Mouse (Mus musculus) limb, embryonic 15.5 days (tissue): ENCODE data around the gene Gm17019. TPM values are rescaled to one million over a fixed set of nuclear protein-coding genes. Genes with fewer than 3 reads are reported as not detected.
"Not testable (repeated sequence)": the region's sequence is repeated elsewhere in the genome, so short reads cannot be mapped to it uniquely, and the experiment has no call there.

Source experiments
- ATAC-seq: fragments of 200-750 bp; cut with Nextera tagmentation; 2 replicates; pipeline ENCODE4 v1.8.0; 2017; ENCODE audit warnings: low read depth, moderate TSS enrichment; ENCODE audit not compliant: insufficient number of reproducible peaks, low FRiP score, low TSS enrichment
- H3K27ac ChIP-seq: fragments of 300-500 bp; sonication (generic); 2 replicates; pipeline ENCODE4 v1.5.1; 2015; ENCODE audit warnings: moderate library complexity, mild to moderate bottlenecking, inconsistent platforms
- H3K27me3 ChIP-seq: fragments of 300-500 bp; sonication (generic); 2 replicates; pipeline ENCODE4 v1.6.1; 2015; ENCODE audit warnings: inconsistent platforms
- H3K36me3 ChIP-seq: fragments of 300-500 bp; sonication (generic); 2 replicates; pipeline ENCODE4 v1.6.1; 2015; ENCODE audit warnings: inconsistent platforms
- H3K4me1 ChIP-seq: fragments of 300-500 bp; sonication (generic); 2 replicates; pipeline ENCODE4 v1.6.1; 2015; ENCODE audit warnings: inconsistent platforms
- H3K4me2 ChIP-seq: fragments of 300-500 bp; sonication (generic); 2 replicates; pipeline ENCODE4 v1.6.1; 2015; ENCODE audit warnings: mild to moderate bottlenecking, inconsistent platforms
- H3K4me3 ChIP-seq: fragments of 300-500 bp; sonication (generic); 2 replicates; pipeline ENCODE4 v1.5.1; 2015; ENCODE audit warnings: mild to moderate bottlenecking, inconsistent platforms
- H3K9ac ChIP-seq: fragments of 300-500 bp; sonication (generic); 2 replicates; pipeline ENCODE4 v1.6.1; 2015; ENCODE audit warnings: inconsistent platforms
- H3K9me3 ChIP-seq: fragments of 300-500 bp; sonication (generic); 2 replicates; pipeline ENCODE4 v1.6.1; 2016; ENCODE audit warnings: inconsistent platforms
- WGBS: fragments of 180-500 bp; shearing (Covaris S2); methylation state at CpG from one replicate; pipeline ENCODE4 v1.1.7; 2015; 5-methylcytosine and 5-hydroxymethylcytosine counted together
- polyA plus RNA-seq: library from polyadenylated mRNA; unstranded; fragments of >200 nt; fragmentation: Nextera tagmentation; extraction: Ambion mirVana; gene quantifications from 2 replicates; pipeline ENCODE4 v1.2.1, GENCODE M21; 2015

Gene Gm17019
- polyA plus RNA-seq, 1 experiment from 2014 or later = not detected

DNA sequence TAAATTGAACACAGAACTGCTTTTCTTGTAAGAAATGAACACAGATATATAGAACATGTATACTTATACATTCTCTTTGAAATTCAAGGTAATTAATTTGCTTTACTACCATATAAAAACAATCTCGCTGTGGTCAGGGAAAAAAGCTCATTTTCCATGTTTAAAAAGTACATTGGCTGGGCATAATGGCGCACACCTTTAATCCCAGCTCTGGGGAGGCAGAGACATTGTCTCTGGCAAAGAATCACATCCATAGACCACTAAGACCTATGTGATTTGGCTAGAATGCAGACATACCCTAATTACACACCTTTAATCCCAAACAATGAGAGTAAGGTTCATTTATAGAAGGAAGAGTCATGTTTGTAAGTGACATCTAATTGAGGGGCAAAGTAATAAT, 12.7 kb downstream of the Gm17019 start:
- not testable (repeated sequence) for H3K9me3 ChIP-seq, H3K4me2 ChIP-seq, H3K36me3 ChIP-seq, H3K4me3 ChIP-seq, H3K27me3 ChIP-seq, H3K27ac ChIP-seq, H3K9ac ChIP-seq, H3K4me1 ChIP-seq
- 66% methylated on average over 2 of the region's 2 CpGs for WGBS
- peak; percentile 69; the same call in 1 of the 2 replicates for ATAC-seq

DNA sequence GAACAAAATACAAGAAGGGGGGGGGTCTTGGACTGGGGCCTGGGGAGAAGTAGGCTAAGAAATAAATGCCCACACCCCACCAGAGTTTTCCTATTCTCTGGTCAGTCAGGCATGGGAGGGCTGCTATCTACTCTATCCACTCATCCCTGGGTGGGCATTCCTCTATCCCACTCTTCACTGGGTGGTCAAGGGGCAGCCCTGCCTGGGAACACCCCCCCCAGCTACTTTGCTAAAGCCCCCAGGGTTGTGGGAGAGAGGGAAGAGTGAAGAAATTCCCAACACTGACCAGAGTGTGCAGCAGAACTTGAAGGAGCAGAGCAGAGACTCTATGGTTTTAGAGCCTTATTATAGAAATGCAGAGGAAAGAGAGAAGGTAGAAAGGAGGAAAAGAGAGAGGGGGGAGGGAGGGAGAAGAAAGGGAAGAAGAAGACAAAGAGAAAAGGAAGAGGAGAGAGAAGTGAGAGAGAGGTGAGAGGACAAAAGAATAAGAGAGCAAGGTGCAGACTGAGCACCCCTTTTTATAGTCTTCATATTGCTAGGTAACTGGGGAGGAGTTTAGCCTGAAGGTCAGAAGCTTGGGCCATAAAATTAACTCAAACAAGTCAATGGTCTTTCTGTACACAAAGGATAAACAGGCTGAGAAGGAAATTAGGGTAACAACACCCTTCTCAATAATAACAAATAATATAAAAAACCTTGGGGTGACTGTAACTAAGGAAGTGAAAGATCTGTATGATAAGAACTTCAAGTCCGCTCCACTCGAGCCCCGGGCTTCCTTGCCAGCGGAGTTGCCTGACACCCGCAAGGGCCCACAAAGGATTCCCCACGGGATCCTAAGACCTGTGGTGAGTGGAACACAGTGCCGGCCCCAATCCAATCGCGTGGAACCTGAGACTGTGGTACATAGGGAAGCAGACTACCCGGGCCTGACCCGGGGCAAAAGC, 21.9 kb downstream of the Gm17019 start:
- ATAC-seq = peak; percentile 62; the same call in 1 of the 2 replicates
- H3K27me3 ChIP-seq, H3K27ac ChIP-seq, H3K4me1 ChIP-seq, H3K9ac ChIP-seq, H3K9me3 ChIP-seq, H3K4me2 ChIP-seq, H3K36me3 ChIP-seq, H3K4me3 ChIP-seq: not testable (repeated sequence)
- WGBS = 83% methylated on average over 11 of the region's 11 CpGs

DNA sequence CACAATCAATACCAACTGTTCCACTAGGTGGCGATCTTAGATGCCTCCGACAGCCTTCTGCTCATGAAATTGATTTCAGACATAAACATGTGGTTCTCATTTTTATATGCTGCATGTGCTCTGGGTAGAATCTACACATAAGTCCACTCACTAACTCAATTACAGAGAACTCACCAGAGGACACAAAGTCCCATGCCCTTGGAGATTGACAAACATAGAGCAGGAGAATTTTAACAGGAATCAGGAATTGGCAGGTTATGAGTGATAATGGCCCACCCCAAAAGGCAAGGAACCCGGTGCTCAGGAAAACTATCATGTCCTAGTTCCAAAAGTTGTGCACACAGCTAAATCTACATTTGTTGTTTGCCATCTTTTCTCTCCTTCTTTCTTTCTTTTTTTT, 25.9 kb downstream of the Gm17019 start:
- H3K4me2 ChIP-seq = not testable (repeated sequence)

DNA sequence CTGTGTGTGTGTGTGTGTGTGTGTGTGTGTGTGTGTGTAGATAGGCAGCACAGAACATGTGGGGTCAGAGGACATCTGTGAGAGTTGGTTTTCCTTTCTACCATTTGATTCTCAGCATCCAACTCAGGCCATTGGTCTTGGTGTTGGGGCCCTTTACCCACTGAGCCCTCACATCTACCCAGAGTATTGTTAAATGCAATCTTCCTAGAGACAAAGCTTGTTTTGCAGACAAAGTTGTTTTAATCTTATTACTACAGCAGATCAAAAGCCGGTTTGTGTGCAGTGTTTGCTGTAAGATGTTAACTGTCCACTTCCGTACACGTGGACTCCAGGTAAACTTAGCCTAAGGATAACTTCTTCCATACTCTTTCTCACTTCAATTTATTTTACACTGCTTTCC, 26.5 kb downstream of the Gm17019 start:
- WGBS = 64% methylated on average over 3 of the region's 3 CpGs
- ATAC-seq, H3K4me3 ChIP-seq, H3K36me3 ChIP-seq, H3K9me3 ChIP-seq, H3K27ac ChIP-seq, H3K27me3 ChIP-seq, H3K4me2 ChIP-seq, H3K9ac ChIP-seq, H3K4me1 ChIP-seq: not testable (repeated sequence)

More for the DNA sequence above, 25.9 kb downstream of the Gm17019 start:
- H3K27ac ChIP-seq, H3K9ac ChIP-seq, ATAC-seq, H3K4me1 ChIP-seq, H3K27me3 ChIP-seq, H3K4me3 ChIP-seq, H3K36me3 ChIP-seq: not testable (repeated sequence)
- WGBS = 55% methylated on average over 3 of the region's 3 CpGs
- H3K9me3 ChIP-seq = peaks cover 11% of the 10 kb centered on the region

DNA sequence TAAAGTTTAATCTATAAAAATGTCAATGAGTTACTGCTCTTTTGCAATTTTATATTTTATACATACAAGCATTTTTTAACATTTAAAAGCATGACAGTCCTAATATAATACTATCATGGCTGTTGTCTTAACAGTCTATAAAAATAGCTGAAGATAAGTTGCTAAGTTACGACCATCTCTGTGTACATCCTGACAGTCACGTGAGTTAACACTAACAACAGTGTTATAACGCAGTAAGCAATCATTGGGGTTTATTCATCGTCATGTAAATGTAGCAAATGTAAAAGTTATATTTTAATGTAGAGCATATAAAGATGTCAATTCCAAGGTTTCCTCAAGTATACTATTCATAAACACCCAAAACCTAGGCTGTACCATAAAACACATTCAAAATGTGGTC, 27.2 kb downstream of the Gm17019 start:
- H3K36me3 ChIP-seq, H3K9ac ChIP-seq, H3K27ac ChIP-seq, H3K4me1 ChIP-seq, H3K27me3 ChIP-seq, H3K9me3 ChIP-seq, H3K4me2 ChIP-seq, H3K4me3 ChIP-seq: not testable (repeated sequence)
- 0 out of 2 replicates have a peak, but pooled peaks have one; percentile 26 for ATAC-seq
- WGBS = 70% methylated on average over 4 of the region's 4 CpGs

DNA sequence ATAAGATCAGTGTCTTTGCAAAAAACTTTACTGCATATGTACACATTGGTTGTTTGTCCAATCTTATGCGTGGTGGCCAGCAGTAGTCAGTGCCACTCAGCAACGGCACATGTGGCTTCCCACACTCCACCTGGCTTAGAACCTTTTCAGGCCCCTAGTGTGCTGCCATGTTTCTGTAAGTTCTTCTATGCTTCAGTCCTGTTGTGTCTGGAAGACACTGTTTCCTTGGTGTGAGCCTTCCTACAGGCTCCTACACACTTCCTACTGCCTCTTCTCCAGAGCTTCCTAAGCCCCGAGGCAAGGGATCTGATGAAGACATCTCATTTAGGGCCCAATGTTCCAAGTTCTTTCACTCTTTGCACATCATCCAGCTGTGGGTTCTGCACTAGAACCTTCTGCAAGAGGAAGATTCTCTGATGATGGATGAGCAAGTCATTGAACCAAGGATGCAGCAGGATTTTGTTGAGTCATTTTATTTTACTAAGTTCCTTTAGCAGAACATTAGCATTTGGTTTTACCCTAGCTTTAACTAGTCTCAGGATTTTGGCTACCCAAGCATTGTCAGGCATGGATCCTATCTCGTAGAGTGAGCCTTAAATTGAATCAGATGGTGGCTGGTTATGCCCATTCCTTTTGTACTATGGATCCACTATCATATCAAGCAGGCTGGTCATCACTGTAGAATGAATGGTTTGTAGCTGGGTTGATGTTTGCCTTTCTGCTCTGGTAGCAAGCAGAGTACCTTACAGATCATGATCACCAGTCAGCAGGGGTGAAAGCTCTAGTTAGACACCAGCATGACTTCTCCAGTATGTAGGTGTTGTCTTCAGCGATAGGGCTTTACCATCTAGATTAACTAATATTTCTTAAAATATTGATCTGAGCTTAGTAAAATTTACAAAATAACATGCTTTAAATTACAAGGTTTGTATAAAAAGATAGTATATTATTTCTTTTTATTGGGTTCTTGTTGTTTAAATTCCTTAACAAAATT, 27.9 kb downstream of the Gm17019 start:
- not testable (repeated sequence) for H3K9ac ChIP-seq, H3K27me3 ChIP-seq, H3K4me3 ChIP-seq, H3K4me1 ChIP-seq, H3K27ac ChIP-seq, H3K4me2 ChIP-seq, H3K9me3 ChIP-seq, H3K36me3 ChIP-seq
- 73% methylated on average over 5 of the region's 5 CpGs for WGBS
- peak; percentile 87 for ATAC-seq

DNA sequence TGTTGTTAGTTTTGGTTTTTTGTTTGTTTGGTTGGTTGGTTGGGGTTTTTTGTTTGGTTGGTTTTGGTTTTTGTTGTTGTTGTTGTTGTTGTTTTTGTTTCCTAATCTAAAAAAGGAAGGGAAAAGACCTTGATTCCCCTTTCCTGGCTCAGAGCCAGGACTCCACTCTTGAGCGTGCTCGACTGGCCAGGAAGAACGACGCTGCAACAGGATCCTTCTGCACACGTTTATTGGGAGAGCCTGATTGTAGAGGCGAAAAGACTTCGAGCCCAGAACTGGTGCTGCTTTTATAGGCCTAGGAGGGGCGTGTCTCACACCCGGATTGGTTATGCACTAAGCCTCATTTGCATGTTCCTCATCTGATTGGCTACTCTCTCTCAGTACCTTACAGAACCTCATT, 34.7 kb downstream of the Gm17019 start:
- not testable (repeated sequence) for H3K4me1 ChIP-seq, H3K27ac ChIP-seq, ATAC-seq, H3K36me3 ChIP-seq, H3K9me3 ChIP-seq, H3K27me3 ChIP-seq, H3K9ac ChIP-seq, H3K4me3 ChIP-seq, H3K4me2 ChIP-seq
- 72% methylated on average over 9 of the region's 9 CpGs for WGBS

DNA sequence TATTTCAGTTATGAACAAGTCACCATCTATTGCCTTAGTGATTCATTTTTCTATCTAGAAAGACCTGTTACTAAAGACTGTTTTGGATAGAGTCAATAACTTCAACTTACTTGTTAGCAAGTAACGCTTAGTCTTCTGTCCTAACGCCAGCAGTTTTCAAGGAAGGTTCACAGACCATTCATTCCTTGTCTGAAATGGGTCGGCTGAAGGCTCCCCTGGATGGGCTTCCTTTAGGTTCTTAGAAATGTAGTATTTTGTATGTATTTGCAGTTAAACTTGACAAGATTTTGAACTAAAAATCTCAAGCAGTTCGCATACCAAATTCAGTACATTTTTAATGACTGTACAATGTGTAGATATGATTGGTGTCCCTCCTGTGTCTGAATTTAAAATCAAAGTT, 35.2 kb downstream of the Gm17019 start:
- not testable (repeated sequence) for H3K4me2 ChIP-seq, H3K9me3 ChIP-seq, H3K27ac ChIP-seq, ATAC-seq, H3K36me3 ChIP-seq, H3K4me3 ChIP-seq, H3K9ac ChIP-seq, H3K27me3 ChIP-seq, H3K4me1 ChIP-seq
- WGBS = 85% methylated on average over 4 of the region's 4 CpGs

DNA sequence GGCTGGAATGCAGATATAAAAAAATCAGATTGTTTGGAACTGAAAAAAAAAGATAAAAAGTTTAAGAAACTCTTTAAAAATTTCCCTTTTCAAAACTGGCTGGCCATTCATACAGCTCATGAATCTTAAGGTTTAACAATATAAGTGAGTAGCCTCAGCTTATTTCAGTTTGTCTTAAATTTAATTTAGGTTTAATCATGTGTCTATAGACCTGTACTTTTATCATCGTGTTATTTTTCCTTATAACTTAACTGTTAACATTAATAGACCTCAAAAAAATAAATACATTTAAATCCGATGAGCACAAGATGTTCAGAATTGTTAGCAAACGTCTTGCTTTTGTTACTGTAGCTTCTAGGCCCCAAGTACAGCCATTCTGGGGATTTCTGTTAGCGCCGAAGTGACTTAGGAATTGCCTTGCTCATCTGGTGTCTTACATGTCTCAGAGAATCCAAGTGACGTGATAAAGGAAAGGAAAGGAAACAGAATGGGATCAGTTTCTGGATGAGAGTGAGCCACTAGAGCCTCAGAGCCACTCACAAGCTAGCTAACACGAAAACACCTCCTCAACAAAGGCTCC, 36.0 kb downstream of the Gm17019 start:
- not testable (repeated sequence) for H3K4me2 ChIP-seq, H3K9ac ChIP-seq, H3K4me3 ChIP-seq, ATAC-seq, H3K27ac ChIP-seq, H3K27me3 ChIP-seq, H3K4me1 ChIP-seq, H3K36me3 ChIP-seq, H3K9me3 ChIP-seq
- WGBS = 64% methylated on average over 7 of the region's 7 CpGs

DNA sequence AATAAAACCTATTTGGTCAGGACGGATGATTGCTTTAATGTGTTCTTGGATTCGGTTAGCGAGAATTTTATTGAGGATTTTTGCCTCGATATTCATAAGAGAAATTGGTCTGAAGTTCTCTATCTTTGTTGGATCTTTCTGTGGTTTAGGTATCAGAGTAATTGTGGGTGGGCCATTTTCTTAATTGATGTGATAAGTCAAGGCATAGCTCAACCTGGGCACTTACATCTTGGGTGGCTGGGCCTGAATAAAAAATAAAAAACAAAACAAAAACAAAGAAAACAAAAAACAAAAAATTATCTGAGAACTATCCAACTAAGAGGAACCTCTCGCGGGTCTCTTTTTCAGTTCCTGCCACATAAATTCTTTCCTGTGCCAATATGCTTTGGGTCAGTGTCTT, 38.7 kb downstream of the Gm17019 start:
- H3K4me2 ChIP-seq, H3K27me3 ChIP-seq, H3K4me3 ChIP-seq, H3K4me1 ChIP-seq, H3K36me3 ChIP-seq, H3K27ac ChIP-seq, H3K9me3 ChIP-seq, H3K9ac ChIP-seq: not testable (repeated sequence)
- ATAC-seq = peak; percentile 87
- 81% methylated on average over 6 of the region's 6 CpGs for WGBS

DNA sequence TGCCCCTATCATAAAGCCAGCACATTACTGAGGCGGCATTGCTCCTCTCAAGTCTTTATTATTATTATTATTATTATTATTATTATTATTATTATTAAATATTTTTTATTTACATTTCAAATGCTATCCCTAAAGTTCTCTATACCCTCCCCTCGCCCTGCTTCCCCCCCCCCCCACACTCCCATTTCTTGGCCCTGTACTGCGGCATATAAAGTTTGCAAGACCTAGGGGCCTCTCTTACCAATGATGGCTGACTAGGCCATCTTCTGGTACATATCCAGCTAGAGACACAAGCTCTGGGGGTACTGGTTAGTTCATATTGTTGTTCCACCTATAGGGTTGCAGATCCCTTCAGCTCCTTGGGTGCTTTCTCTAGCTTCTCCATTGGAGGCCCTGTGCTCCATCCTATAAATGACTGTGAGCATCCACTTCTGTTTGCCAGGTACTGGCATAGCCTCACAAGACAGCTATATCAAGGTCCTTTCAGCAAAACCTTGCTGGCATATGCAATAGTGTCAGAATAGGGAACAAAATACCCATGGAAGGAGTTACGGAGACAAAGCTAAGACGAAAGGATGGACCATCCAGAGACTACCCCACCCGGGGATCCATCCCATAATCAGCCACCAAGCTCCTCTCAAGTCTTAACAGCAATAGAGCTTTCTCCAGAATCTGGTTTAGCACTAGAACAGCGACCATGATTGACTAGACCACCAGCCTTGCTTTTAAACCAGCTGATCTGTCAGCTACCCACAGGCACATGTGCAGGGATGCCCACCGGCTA, 42.2 kb downstream of the Gm17019 start:
- H3K9me3 ChIP-seq, H3K27me3 ChIP-seq, H3K36me3 ChIP-seq, H3K4me3 ChIP-seq, H3K27ac ChIP-seq, H3K4me1 ChIP-seq, H3K4me2 ChIP-seq, H3K9ac ChIP-seq: not testable (repeated sequence)
- 76% methylated on average over 8 of the region's 8 CpGs for WGBS
- ATAC-seq = peak; percentile 74; the same call in 1 of the 2 replicates
